Mouse (Mus musculus) brain, embryonic 14.5 days (tissue): ENCODE results near the gene Cpne8.

Source experiments
- CTCF ChIP-seq: fragments of 200-500 bp; IDR thresholded peaks from 2 replicates; pipeline ENCODE4 v1.5.1; 2012; ENCODE audit warnings: inconsistent platforms, mild to moderate bottlenecking, moderate library complexity, borderline replicate concordance; ENCODE audit not compliant: insufficient read depth, insufficient read length; ENCODE audit errors: extremely low read depth
- POLR2A ChIP-seq: fragments of 200-500 bp; IDR thresholded peaks from 2 replicates; pipeline ENCODE4 v1.6.1; 2012; ENCODE audit warnings: mild to moderate bottlenecking, inconsistent platforms, borderline replicate concordance; ENCODE audit not compliant: poor library complexity, insufficient read depth, insufficient read length, severe bottlenecking; ENCODE audit errors: extremely low read depth

GRCm38 (mm10) chr15:90497080-90497479 lies 182.2 kb downstream of the Cpne8 start:
- TF ChIP-seq CTCF (no peak), POLR2A (no peak)
